In genomic region chr7:31172238-31172637, GRCm38 (mm10) we compare ENCODE assay signal across 11 mouse cellular contexts. TPM values are rescaled to one million over a fixed set of nuclear protein-coding genes. Genes with fewer than 3 reads are reported as not detected.
DNase-seq lines count a peak whose midpoint lies in the region; ATAC-seq lines count a peak whose summit lies in the region.
"Had no signal": no experiment of that assay in that cellular context is flagged by ENCODE, and none has a peak within 500 bp of the region (broad histone marks: within the 10 kb centered on the region; RNA-seq: fewer than 3 reads in every experiment).

No protein-coding gene starts in this region.

- H3K36me3 ChIP-seq in liver, embryonic 12.5 days: no peaks in the 10 kb centered on the region
- no peaks in the 10 kb centered on the region for H3K36me3 ChIP-seq in limb, embryonic 10.5 days
- H3K36me3 ChIP-seq in splenic B cell, adult 2 months (ENCODE audit: control insufficient read depth, insufficient read depth, low read length, poor library complexity, severe bottlenecking): no peaks in the 10 kb centered on the region
- H3K36me3 ChIP-seq in intestine, embryonic 16.5 days (ENCODE audit: control insufficient read depth, insufficient read depth, low read length): no peaks in the 10 kb centered on the region
- H3K36me3 ChIP-seq: G1E; heart, embryonic 13.5 days had no signal

- H3K4me3 ChIP-seq in liver, embryonic 12.5 days: no peak overlapping the region
- H3K4me3 ChIP-seq in limb, embryonic 10.5 days: no peak overlapping the region
- no peak overlapping the region for H3K4me3 ChIP-seq in intestine, embryonic 16.5 days (ENCODE audit: low read length)
- H3K4me3 ChIP-seq: heart, embryonic 13.5 days; megakaryocyte, embryonic 14.5 days had no signal

- peak; percentile 68 for DNase-seq in adrenal gland, postnatal 10 days
- no peak for DNase-seq in adrenal gland, postnatal 4 days (ENCODE audit: low spot score in 2 of 2)
- peak; percentile 33 for DNase-seq in liver
- DNase-seq in c-Kit-positive CD71-positive TER-119-positive erythroid progenitor cells, embryonic 14.5 days (ENCODE audit: low spot score): peak; percentile 43
- peak; percentile 51 for DNase-seq in limb, embryonic 10.5 days (ENCODE audit: low spot score)
- peak; percentile 86 for DNase-seq in splenic B cell, adult 2 months (ENCODE audit: low read depth, low spot score)

- H3K27me3 ChIP-seq in liver, embryonic 12.5 days (replicated peaks): peaks cover under 1% of the 10 kb centered on the region; the same call in 1 of the 2 replicates
- H3K27me3 ChIP-seq in limb, embryonic 10.5 days (ENCODE audit: low read depth, poor library complexity, severe bottlenecking): peaks cover under 1% of the 10 kb centered on the region; the same call in 1 of the 2 replicates
- no peaks in the 10 kb centered on the region for H3K27me3 ChIP-seq in splenic B cell, adult 2 months (ENCODE audit: control insufficient read depth, insufficient read depth, low read length, poor library complexity, severe bottlenecking)
- no peaks in the 10 kb centered on the region for H3K27me3 ChIP-seq in intestine, embryonic 16.5 days (replicated peaks; ENCODE audit: control insufficient read depth, insufficient read depth, low read length)
- H3K27me3 ChIP-seq: heart, embryonic 13.5 days had no signal

- ATAC-seq in liver, embryonic 12.5 days: no peak
- ATAC-seq in intestine, embryonic 16.5 days: no peak

- no peak overlapping the region for H3K9ac ChIP-seq in liver, embryonic 12.5 days
- H3K9ac ChIP-seq in intestine, embryonic 16.5 days (ENCODE audit: low read depth, low read length): no peak overlapping the region
- H3K9ac ChIP-seq: heart, embryonic 13.5 days had no signal

- no peak overlapping the region for H3K4me2 ChIP-seq in liver, embryonic 12.5 days
- no peak overlapping the region for H3K4me2 ChIP-seq in intestine, embryonic 16.5 days (ENCODE audit: low read depth, low read length)
- H3K4me2 ChIP-seq: heart, embryonic 13.5 days had no signal

- H3K9me3 ChIP-seq in liver, embryonic 12.5 days (replicated peaks): no peaks in the 10 kb centered on the region
- H3K9me3 ChIP-seq in limb, embryonic 10.5 days (replicated peaks): no peaks in the 10 kb centered on the region
- no peaks in the 10 kb centered on the region for H3K9me3 ChIP-seq in intestine, embryonic 16.5 days (ENCODE audit: control insufficient read depth, low read length)
- H3K9me3 ChIP-seq: heart, embryonic 13.5 days; megakaryocyte, embryonic 14.5 days had no signal

- no peak overlapping the region for H3K27ac ChIP-seq in liver, embryonic 12.5 days
- H3K27ac ChIP-seq in limb, embryonic 10.5 days: no peak overlapping the region
- no peak overlapping the region for H3K27ac ChIP-seq in intestine, embryonic 16.5 days (ENCODE audit: low read length)
- H3K27ac ChIP-seq: heart, embryonic 13.5 days had no signal

- no peaks in the 10 kb centered on the region for H3K4me1 ChIP-seq in liver, embryonic 12.5 days
- H3K4me1 ChIP-seq in limb, embryonic 10.5 days: no peaks in the 10 kb centered on the region
- H3K4me1 ChIP-seq in intestine, embryonic 16.5 days (ENCODE audit: control insufficient read depth, insufficient read depth, low read length): no peaks in the 10 kb centered on the region

- 6% methylated on average over 2 of the region's 2 CpGs for WGBS in liver, embryonic 12.5 days (ENCODE audit: insufficient replicate concordance)
- WGBS in limb, embryonic 10.5 days: 20% methylated on average over 2 of the region's 2 CpGs
- WGBS in intestine, embryonic 16.5 days: 24% methylated on average over 2 of the region's 2 CpGs

RNA-seq across cellular contexts. Expression of gene Gramd1a, which starts 16.5 kb away (rescaled TPM):
- total RNA-seq in adrenal gland, postnatal 10 days (2021): 10 to 100 TPM; 39.4 to 60.0 TPM
- total RNA-seq in adrenal gland, postnatal 4 days (2021): 10 to 100 TPM; 55.4 to 58.7 TPM
- polyA plus RNA-seq in liver, embryonic 12.5 days (2016; fragmentation: Nextera tagmentation; extraction: Ambion mirVana): 20.3 and 21.2 TPM in 2 replicates
- 87.3 and 106 TPM in 2 replicates for polyA plus RNA-seq in limb, embryonic 10.5 days (2016; fragmentation: Nextera tagmentation; extraction: Ambion mirVana)
- 38.5 and 39.7 TPM in 2 replicates for polyA plus RNA-seq in intestine, embryonic 16.5 days (2015; fragmentation: Nextera tagmentation; extraction: Ambion mirVana)

RNA-seq across cellular contexts. Expression of gene Scn1b, which starts 45.4 kb away (rescaled TPM):
- 10 to 100 TPM; 15.7 to 39.2 TPM for total RNA-seq in adrenal gland, postnatal 10 days (2021)
- 10 to 100 TPM; 10.8 to 10.9 TPM for total RNA-seq in adrenal gland, postnatal 4 days (2021)
- 0.97 and 1.2 TPM in 2 replicates for polyA plus RNA-seq in liver, embryonic 12.5 days (2016; fragmentation: Nextera tagmentation; extraction: Ambion mirVana)
- polyA plus RNA-seq in limb, embryonic 10.5 days (2016; fragmentation: Nextera tagmentation; extraction: Ambion mirVana): 0.38 and 0.81 TPM in 2 replicates
- polyA plus RNA-seq in intestine, embryonic 16.5 days (2015; fragmentation: Nextera tagmentation; extraction: Ambion mirVana): 0.16 and 1.0 TPM in 2 replicates
- total RNA-seq: G1E had no signal
- polyA plus RNA-seq: G1E had no signal

RNA-seq across cellular contexts. Expression of gene Hpn, which starts 57.1 kb away (rescaled TPM):
- total RNA-seq in adrenal gland, postnatal 10 days (2021): 10 to 100 TPM; 25.1 to 65.2 TPM
- total RNA-seq in adrenal gland, postnatal 4 days (2021): 10 to 100 TPM; 18.2 to 25.4 TPM
- 33.2 and 36.2 TPM in 2 replicates for polyA plus RNA-seq in liver, embryonic 12.5 days (2016; fragmentation: Nextera tagmentation; extraction: Ambion mirVana)
- polyA plus RNA-seq in limb, embryonic 10.5 days (2016; fragmentation: Nextera tagmentation; extraction: Ambion mirVana): 3.1 TPM in 2 replicates
- 66.4 and 73.6 TPM in 2 replicates for polyA plus RNA-seq in intestine, embryonic 16.5 days (2015; fragmentation: Nextera tagmentation; extraction: Ambion mirVana)
- polyA plus RNA-seq: G1E had no signal

Comparison
In these comparisons a context has a peak if more than half of its experiments do, and no peak if none do; other contexts are left out.
1. DNase-seq: peak in adrenal gland, postnatal 10 days (single experiment), liver (single experiment), c-Kit-positive CD71-positive TER-119-positive erythroid progenitor cells, embryonic 14.5 days (single experiment), limb, embryonic 10.5 days (single experiment) and splenic B cell, adult 2 months (single experiment); none in adrenal gland, postnatal 4 days (0 of 2).